Mouse (Mus musculus): ENCODE measurements around the gene Spata2l. TPM values are rescaled to one million over a fixed set of nuclear protein-coding genes. Genes with fewer than 3 reads are reported as not detected.

The Spata2l gene
- polyA plus RNA-seq, 1 experiment from 2014 or later = 5.1 TPM

DNA sequence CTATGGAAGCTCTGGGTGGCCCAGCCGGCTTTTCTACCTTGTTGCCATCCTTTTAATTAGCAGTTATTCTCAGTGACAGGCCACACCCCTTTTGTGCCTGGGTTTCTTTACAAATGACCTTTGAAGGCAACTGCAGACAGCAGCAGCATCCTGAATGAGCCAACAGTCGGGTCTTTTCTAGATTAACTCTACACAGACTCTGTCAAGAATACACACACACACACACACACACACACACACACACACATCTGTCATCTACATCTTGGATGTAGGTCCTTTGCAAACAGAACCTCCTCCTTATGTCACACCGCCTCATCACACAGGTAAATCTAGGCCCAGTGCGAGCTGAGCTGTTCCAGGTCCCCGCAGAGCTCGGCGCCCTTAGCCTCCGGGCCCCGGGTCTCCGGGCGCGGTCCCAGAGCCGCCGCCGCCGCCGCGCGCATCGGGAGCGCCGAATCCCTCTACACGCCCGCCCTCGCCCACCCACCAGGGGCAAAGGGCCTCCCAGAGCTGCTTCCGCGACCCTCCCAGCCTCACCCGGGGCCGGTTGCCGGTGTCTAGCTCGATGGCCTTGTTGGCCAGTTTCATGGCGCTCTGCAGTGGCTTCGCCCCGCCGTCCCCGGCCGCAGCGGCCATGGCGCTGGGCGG is 17.5 kb upstream of the Spata2l start:
- Histone ChIP-seq H3K9me3 (ENCODE audit: control insufficient read depth, low read length) (no peaks in the 10 kb centered on the region), H3K4me3 (replicated peaks; ENCODE audit: low read depth, low read length) (peak overlapping the region; percentile 94), H3K4me1 (ENCODE audit: control insufficient read depth, insufficient read depth, low read length) (peaks cover 20% of the 10 kb centered on the region), H3K36me3 (ENCODE audit: control insufficient read depth, insufficient read depth, low read length) (peaks cover 54% of the 10 kb centered on the region), H3K4me2 (ENCODE audit: low read length) (peak overlapping the region; percentile 85), H3K27ac (replicated peaks; ENCODE audit: low read depth, low read length) (peak overlapping the region; percentile 91), H3K9ac (replicated peaks; ENCODE audit: low read length) (peak overlapping the region; percentile 99), H3K27me3 (ENCODE audit: control insufficient read depth, insufficient read depth, low read length) (no peaks in the 10 kb centered on the region)
- ATAC-seq (ENCODE audit: low FRiP score, low TSS enrichment) (0 out of 2 replicates have a peak, but pooled peaks have one; percentile 19), DNase-seq (no peak)
- under 1% methylated on average over 40 of the region's 40 CpGs for WGBS

DNA sequence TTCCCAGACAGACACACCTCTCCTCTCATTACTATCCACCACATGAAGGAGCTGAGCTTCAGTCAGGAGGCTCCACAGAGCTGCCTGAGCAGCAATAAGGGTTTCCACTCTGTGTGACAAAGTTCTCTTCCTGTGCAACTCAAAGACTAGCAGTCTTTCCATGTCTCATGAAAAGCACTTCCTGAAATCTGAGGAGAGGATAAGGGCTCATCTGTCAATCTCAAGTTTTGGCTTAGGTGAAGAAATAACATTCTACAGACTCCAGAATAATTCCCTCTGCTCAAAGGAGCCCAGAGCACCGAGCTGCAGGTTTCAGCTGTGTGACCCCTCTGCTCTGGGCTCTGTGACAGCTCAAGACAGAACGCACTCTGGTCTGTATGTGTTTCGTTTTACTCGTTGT is 16.9 kb upstream of the Spata2l start:
- no peak for DNase-seq
- peak overlapping the region; percentile 99 for H3K9ac ChIP-seq (replicated peaks; ENCODE audit: low read length)
- H3K36me3 ChIP-seq (ENCODE audit: control insufficient read depth, insufficient read depth, low read length) = peaks cover 54% of the 10 kb centered on the region
- peak overlapping the region; percentile 85 for H3K4me2 ChIP-seq (ENCODE audit: low read length)
- H3K27me3 ChIP-seq (ENCODE audit: control insufficient read depth, insufficient read depth, low read length) = no peaks in the 10 kb centered on the region
- 79% methylated on average over 4 of the region's 4 CpGs for WGBS
- peak overlapping the region; percentile 94 for H3K4me3 ChIP-seq (replicated peaks; ENCODE audit: low read depth, low read length)
- no peak overlapping the region for H3K27ac ChIP-seq (replicated peaks; ENCODE audit: low read depth, low read length)
- H3K9me3 ChIP-seq (ENCODE audit: control insufficient read depth, low read length) = no peaks in the 10 kb centered on the region
- ATAC-seq (ENCODE audit: low FRiP score, low TSS enrichment) = no peak
- peaks cover 20% of the 10 kb centered on the region for H3K4me1 ChIP-seq (ENCODE audit: control insufficient read depth, insufficient read depth, low read length)

DNA sequence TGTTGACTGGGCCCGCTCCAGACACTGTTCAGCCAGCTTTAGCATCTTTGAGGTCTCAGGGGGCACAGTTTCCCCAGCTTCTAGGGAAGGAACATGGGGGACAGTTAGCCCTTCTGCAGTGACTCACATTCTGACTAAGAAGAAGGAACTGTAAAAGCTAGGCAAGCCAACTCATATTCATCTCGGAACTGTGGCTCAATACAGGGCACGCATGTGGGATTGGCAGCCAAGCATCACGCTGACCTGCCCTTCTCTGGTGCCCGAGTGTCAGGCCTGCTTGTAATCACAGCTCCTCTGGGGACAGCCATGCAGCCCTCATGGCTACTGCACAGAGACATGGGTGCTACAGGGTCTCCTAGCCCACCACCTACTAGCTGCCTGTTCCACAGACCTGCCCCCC is 14.9 kb upstream of the Spata2l start:
- ATAC-seq (ENCODE audit: low FRiP score, low TSS enrichment) = no peak
- Histone ChIP-seq H3K9ac (replicated peaks; ENCODE audit: low read length) (no peak overlapping the region), H3K27me3 (ENCODE audit: control insufficient read depth, insufficient read depth, low read length) (no peaks in the 10 kb centered on the region), H3K4me2 (ENCODE audit: low read length) (no peak overlapping the region), H3K9me3 (ENCODE audit: control insufficient read depth, low read length) (no peaks in the 10 kb centered on the region), H3K4me3 (replicated peaks; ENCODE audit: low read depth, low read length) (no peak overlapping the region), H3K4me1 (ENCODE audit: control insufficient read depth, insufficient read depth, low read length) (peaks cover 19% of the 10 kb centered on the region), H3K27ac (replicated peaks; ENCODE audit: low read depth, low read length) (no peak overlapping the region), H3K36me3 (ENCODE audit: control insufficient read depth, insufficient read depth, low read length) (peaks cover 56% of the 10 kb centered on the region)
- no peak for DNase-seq
- 96% methylated on average over 5 of the region's 5 CpGs for WGBS

DNA sequence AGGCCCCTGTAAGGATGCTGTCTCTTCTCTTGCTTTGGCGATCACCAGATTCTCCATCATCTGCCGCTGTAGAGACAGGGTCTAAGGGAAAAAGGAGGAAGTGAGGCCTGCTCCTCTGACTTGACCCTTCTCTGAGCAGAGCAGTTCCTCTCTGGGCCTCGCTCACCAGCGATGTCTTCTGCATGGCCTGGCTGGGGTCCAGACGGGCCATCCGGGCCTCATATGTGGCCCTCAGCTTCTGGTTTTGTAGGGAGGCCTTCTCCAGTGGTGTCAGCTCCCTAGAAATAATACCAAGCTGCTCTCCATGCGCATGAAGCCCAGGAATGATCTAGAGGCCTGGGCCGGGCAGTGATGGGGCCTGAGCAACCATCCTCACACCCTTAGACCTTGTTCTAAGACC is 12.6 kb upstream of the Spata2l start:
- Histone ChIP-seq H3K9me3 (ENCODE audit: control insufficient read depth, low read length) (no peaks in the 10 kb centered on the region), H3K4me2 (ENCODE audit: low read length) (no peak overlapping the region), H3K4me3 (replicated peaks; ENCODE audit: low read depth, low read length) (no peak overlapping the region), H3K36me3 (ENCODE audit: control insufficient read depth, insufficient read depth, low read length) (peaks cover 77% of the 10 kb centered on the region), H3K9ac (replicated peaks; ENCODE audit: low read length) (no peak overlapping the region), H3K27ac (replicated peaks; ENCODE audit: low read depth, low read length) (no peak overlapping the region), H3K27me3 (ENCODE audit: control insufficient read depth, insufficient read depth, low read length) (no peaks in the 10 kb centered on the region), H3K4me1 (ENCODE audit: control insufficient read depth, insufficient read depth, low read length) (0 out of 2 replicates have a peak, but pooled peaks cover 6% of the 10 kb centered on the region)
- no peak for DNase-seq
- no peak for ATAC-seq (ENCODE audit: low FRiP score, low TSS enrichment)
- 98% methylated on average over 8 of the region's 8 CpGs for WGBS

DNA sequence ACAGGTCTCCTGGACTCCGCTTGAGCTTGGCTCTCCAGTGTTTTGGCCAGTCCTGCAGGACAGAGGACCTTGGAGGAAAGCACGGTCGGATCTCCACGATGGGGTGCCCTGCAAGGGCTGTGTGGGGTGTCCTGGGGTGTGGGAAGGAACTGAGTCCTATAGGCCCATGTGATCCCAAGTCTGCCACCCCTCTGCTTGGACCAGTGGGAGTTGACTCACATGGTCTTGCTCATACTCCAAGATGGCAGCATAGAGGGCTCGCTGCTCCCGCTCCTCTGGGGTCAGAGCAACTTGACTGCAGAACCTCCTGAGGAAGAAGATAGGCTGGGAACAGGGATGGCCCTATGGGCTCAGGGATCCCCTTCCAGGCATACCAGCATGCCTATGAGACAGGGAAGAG is 11.7 kb upstream of the Spata2l start:
- Histone ChIP-seq H3K36me3 (ENCODE audit: control insufficient read depth, insufficient read depth, low read length) (peaks cover 86% of the 10 kb centered on the region), H3K4me1 (ENCODE audit: control insufficient read depth, insufficient read depth, low read length) (0 out of 2 replicates have a peak, but pooled peaks cover 1% of the 10 kb centered on the region), H3K9ac (replicated peaks; ENCODE audit: low read length) (no peak overlapping the region), H3K4me3 (replicated peaks; ENCODE audit: low read depth, low read length) (no peak overlapping the region), H3K4me2 (ENCODE audit: low read length) (no peak overlapping the region), H3K9me3 (ENCODE audit: control insufficient read depth, low read length) (no peaks in the 10 kb centered on the region), H3K27ac (replicated peaks; ENCODE audit: low read depth, low read length) (no peak overlapping the region), H3K27me3 (ENCODE audit: control insufficient read depth, insufficient read depth, low read length) (no peaks in the 10 kb centered on the region)
- ATAC-seq (ENCODE audit: low FRiP score, low TSS enrichment) (no peak), DNase-seq (no peak)
- 95% methylated on average over 6 of the region's 6 CpGs for WGBS

DNA sequence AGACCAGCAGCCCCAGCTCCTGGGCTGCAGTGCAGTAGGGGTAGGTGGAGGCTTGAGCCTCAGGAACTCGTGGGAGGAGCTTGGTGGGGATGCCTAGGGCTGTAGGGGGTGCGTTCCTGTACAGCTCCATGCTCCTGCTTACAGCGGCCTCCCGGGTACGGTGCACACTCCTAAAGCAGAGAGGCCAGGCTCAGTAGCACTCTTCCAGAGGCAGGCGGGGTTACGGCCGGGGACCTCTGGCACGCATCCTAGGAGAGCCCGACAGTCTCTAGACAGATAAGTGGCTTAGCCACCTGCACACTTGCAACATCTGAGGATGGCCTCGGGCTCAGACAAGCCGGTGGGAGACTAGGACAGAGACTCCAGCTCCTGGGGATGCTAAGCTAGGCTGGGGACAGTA is 9.5 kb upstream of the Spata2l start:
- no peak overlapping the region for H3K4me3 ChIP-seq (replicated peaks; ENCODE audit: low read depth, low read length)
- WGBS = 95% methylated on average over 12 of the region's 12 CpGs
- no peak overlapping the region for H3K4me2 ChIP-seq (ENCODE audit: low read length)
- no peaks in the 10 kb centered on the region for H3K27me3 ChIP-seq (ENCODE audit: control insufficient read depth, insufficient read depth, low read length)
- ATAC-seq (ENCODE audit: low FRiP score, low TSS enrichment) = no peak
- H3K27ac ChIP-seq (replicated peaks; ENCODE audit: low read depth, low read length) = no peak overlapping the region
- no peak for DNase-seq
- H3K4me1 ChIP-seq (ENCODE audit: control insufficient read depth, insufficient read depth, low read length) = no peaks in the 10 kb centered on the region
- no peak overlapping the region for H3K9ac ChIP-seq (replicated peaks; ENCODE audit: low read length)
- peaks cover 92% of the 10 kb centered on the region for H3K36me3 ChIP-seq (ENCODE audit: control insufficient read depth, insufficient read depth, low read length)
- H3K9me3 ChIP-seq (ENCODE audit: control insufficient read depth, low read length) = no peaks in the 10 kb centered on the region

DNA sequence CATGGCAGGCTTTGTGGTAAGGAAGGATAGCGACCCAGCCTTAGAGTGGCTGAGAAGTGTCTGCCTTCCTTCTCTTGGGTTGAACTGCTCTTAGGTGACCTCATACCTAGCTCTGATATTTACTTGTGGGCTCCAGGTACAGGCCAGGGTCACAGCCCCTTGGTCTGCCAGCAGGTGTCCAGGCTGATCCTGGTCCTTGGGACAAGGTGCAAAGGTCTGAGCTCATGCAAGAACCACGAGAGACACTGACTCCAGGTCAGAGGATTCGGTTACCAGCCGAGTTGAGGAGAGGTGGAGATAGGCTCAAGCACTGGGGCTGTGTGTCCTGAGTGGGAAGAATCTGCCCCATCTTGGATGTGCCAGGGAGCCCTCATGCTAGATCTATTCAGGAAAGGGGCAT is 8.3 kb upstream of the Spata2l start:
- Histone ChIP-seq H3K9me3 (ENCODE audit: control insufficient read depth, low read length) (no peaks in the 10 kb centered on the region), H3K9ac (replicated peaks; ENCODE audit: low read length) (no peak overlapping the region), H3K4me2 (ENCODE audit: low read length) (no peak overlapping the region), H3K4me3 (replicated peaks; ENCODE audit: low read depth, low read length) (no peak overlapping the region), H3K27ac (replicated peaks; ENCODE audit: low read depth, low read length) (no peak overlapping the region), H3K27me3 (ENCODE audit: control insufficient read depth, insufficient read depth, low read length) (no peaks in the 10 kb centered on the region), H3K36me3 (ENCODE audit: control insufficient read depth, insufficient read depth, low read length) (peaks cover 82% of the 10 kb centered on the region), H3K4me1 (ENCODE audit: control insufficient read depth, insufficient read depth, low read length) (no peaks in the 10 kb centered on the region)
- DNase-seq (no peak), ATAC-seq (ENCODE audit: low FRiP score, low TSS enrichment) (no peak)
- WGBS = 97% methylated on average over 4 of the region's 4 CpGs

DNA sequence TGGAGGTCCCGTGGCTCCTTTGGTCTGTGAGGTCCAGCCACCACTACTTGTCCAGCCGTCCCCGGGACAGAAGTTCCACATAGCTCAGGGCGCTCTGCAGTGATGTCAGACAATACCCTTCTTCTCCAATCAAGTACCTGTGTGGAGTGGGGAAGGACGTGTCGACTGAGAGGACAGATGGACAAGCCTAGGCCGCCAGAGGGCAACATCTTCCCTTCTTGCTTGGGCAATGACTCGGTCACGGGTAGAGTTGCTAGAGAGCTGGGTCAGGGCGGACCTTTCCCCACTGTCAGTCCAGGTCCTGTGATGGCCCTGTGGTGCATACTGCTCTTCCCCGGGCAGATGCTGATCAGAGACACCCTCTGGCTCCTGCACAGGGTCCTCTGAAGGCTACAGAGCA is 7.0 kb upstream of the Spata2l start:
- ATAC-seq (ENCODE audit: low FRiP score, low TSS enrichment) (no peak), DNase-seq (no peak)
- Histone ChIP-seq H3K27me3 (ENCODE audit: control insufficient read depth, insufficient read depth, low read length) (no peaks in the 10 kb centered on the region), H3K4me3 (replicated peaks; ENCODE audit: low read depth, low read length) (no peak overlapping the region), H3K27ac (replicated peaks; ENCODE audit: low read depth, low read length) (no peak overlapping the region), H3K9me3 (ENCODE audit: control insufficient read depth, low read length) (no peaks in the 10 kb centered on the region), H3K36me3 (ENCODE audit: control insufficient read depth, insufficient read depth, low read length) (peaks cover 69% of the 10 kb centered on the region), H3K9ac (replicated peaks; ENCODE audit: low read length) (no peak overlapping the region), H3K4me2 (ENCODE audit: low read length) (no peak overlapping the region), H3K4me1 (ENCODE audit: control insufficient read depth, insufficient read depth, low read length) (no peaks in the 10 kb centered on the region)
- WGBS = 77% methylated on average over 11 of the region's 11 CpGs

DNA sequence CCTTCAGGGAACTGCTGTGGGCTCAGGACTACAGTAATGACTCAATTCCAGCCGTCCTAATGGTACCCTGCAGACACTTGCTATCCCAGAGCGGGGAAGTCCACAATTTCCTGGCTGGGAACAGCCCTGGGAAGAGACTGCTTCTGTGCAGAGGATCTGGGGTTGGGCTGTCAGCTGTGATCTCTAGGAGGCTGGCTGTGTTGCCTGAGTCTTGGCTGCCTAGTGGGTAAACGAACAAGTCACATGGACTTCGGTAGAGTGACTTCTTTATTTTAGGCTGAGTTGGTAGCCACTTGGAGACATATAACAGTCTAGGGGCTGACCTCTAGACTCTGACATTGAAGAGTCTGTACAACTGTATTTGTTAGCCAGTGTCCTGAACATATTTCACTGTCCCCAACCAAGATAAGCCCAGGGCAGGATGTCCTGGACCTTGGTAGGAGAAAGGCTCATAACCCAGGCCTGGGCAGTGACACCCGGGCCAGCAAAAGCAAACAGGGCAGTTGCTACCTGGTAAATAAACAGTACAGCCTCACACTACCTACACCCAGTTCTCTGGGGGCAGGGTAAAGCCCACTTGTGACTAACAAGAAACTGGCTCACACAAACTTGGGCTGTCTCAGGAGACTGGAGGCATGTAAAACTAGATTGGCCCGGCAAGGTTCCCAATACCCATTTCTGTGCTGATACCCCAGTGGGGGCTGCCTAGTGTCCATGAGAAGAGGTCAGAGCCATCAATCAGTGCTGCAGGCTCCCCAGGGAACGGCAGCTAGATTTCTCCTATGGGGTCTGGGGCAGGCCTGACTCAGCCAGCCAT is 6.3 kb upstream of the Spata2l start:
- Histone ChIP-seq H3K36me3 (ENCODE audit: control insufficient read depth, insufficient read depth, low read length) (peaks cover 62% of the 10 kb centered on the region), H3K4me2 (ENCODE audit: low read length) (no peak overlapping the region), H3K9me3 (ENCODE audit: control insufficient read depth, low read length) (no peaks in the 10 kb centered on the region), H3K9ac (replicated peaks; ENCODE audit: low read length) (no peak overlapping the region), H3K27me3 (ENCODE audit: control insufficient read depth, insufficient read depth, low read length) (no peaks in the 10 kb centered on the region), H3K4me3 (replicated peaks; ENCODE audit: low read depth, low read length) (no peak overlapping the region), H3K27ac (replicated peaks; ENCODE audit: low read depth, low read length) (no peak overlapping the region), H3K4me1 (ENCODE audit: control insufficient read depth, insufficient read depth, low read length) (no peaks in the 10 kb centered on the region)
- DNase-seq (no peak), ATAC-seq (ENCODE audit: low FRiP score, low TSS enrichment) (no peak)
- 90% methylated on average over 7 of the region's 7 CpGs for WGBS
